Mouse (Mus musculus) testis, adult 2 months (tissue): ENCODE results near the gene Apba1. TPM values are rescaled to one million over a fixed set of nuclear protein-coding genes. Genes with fewer than 3 reads are reported as not detected.

Experiments used
- H3K27ac ChIP-seq: fragments of 200-500 bp; 2 replicates; pipeline ENCODE4 v1.5.1; 2012; ENCODE audit warnings: low read depth, low read length; ENCODE audit not compliant: control insufficient read depth, insufficient read depth
- H3K27me3 ChIP-seq: fragments of 200-500 bp; 2 replicates; pipeline ENCODE4 v1.6.1; 2012; ENCODE audit warnings: mild to moderate bottlenecking, low read length, moderate library complexity; ENCODE audit not compliant: control insufficient read depth, insufficient read depth
- H3K36me3 ChIP-seq: fragments of 200-500 bp; 2 replicates; pipeline ENCODE4 v1.6.1; 2012; ENCODE audit warnings: mild to moderate bottlenecking, low read length; ENCODE audit not compliant: control insufficient read depth, insufficient read depth
- H3K4me1 ChIP-seq: fragments of 200-500 bp; 2 replicates; pipeline ENCODE4 v1.6.1; 2012; ENCODE audit warnings: low read length; ENCODE audit not compliant: control insufficient read depth, insufficient read depth
- H3K4me3 ChIP-seq: fragments of 200-500 bp; 2 replicates; pipeline ENCODE4 v1.5.1; 2012; ENCODE audit warnings: low read depth, mild to moderate bottlenecking, low read length, moderate library complexity, mixed read lengths; ENCODE audit not compliant: control insufficient read depth
- CTCF ChIP-seq: fragments of 200-500 bp; IDR thresholded peaks from 2 replicates; pipeline ENCODE4 v1.5.1; 2012; ENCODE audit warnings: low read depth, mild to moderate bottlenecking, inconsistent platforms, low read length, moderate library complexity; ENCODE audit not compliant: control insufficient read depth, insufficient read depth, insufficient replicate concordance
- POLR2A ChIP-seq: fragments of 200-500 bp; IDR thresholded peaks from 2 replicates; pipeline ENCODE4 v1.6.1; 2012; ENCODE audit warnings: low read depth, mild to moderate bottlenecking, inconsistent platforms, low read length, moderate library complexity; ENCODE audit not compliant: control insufficient read depth
- polyA plus RNA-seq: library from polyadenylated mRNA; depleted of rRNA; stranded (reverse); fragments of >200 nt; gene quantifications from 2 replicates; pipeline ENCODE4 v1.2.3, GENCODE M21; 2012

The Apba1 gene
- polyA plus RNA-seq, 1 experiment, result 24.1 TPM

DNA sequence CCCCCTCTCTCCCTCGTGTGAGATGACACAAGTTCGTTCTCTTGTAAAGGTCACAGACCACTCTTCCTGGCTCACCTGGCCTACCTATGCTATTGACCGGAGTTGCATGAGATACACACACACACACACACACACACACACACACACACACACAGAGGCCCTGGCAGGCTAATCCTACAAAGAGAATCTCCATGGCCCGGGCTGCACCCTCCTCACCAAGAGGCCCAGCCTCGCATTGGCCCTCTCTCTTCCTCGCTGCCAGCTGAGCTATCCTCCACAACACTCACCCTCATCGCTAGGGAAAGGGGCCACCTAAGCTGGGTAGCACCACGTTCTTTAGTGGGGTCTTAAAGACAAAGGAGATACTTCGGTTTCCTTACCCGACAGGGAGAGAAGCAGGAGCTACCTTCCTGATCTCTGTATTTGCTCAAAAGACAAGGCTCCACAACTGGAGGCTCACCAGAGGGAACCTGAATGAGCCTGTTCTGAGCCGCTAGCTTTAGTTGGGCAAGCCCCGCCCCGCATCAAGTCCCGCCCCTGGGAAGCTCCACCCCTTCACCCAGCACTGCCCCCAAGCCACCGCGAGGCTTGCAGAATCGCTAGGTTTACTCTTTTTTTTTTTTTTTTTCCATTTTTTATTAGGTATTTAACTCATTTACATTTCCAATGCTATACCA is 197.8 kb downstream of the Apba1 start:
- Histone ChIP-seq H3K27ac (no peak overlapping the region), H3K27me3 (no peaks in the 10 kb centered on the region), H3K4me3 (peak overlapping the region; percentile 33), H3K4me1 (peaks cover 6% of the 10 kb centered on the region), H3K36me3 (no peaks in the 10 kb centered on the region)
- TF ChIP-seq CTCF (no peak), POLR2A (no peak)

DNA sequence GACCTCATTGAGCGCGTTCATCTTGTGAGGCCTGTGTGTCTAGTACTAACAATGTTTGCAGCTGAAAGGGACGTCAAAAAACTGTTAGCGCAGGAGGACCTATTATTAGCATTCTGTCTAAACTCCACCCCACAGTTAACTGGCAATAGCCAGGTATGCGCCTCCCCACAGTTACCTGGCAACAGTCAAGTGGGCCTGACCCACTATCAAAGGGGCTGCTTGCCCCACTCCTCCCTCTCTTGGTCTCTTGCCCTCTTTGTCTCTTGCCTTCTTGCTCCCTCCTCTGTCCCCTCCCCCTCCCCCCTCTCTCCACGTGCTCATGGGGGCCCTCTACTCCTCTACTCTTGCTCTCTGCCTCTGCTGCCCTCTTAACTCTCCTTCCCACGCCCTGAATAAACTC is 198.9 kb downstream of the Apba1 start:
- no peaks in the 10 kb centered on the region for H3K27me3 ChIP-seq
- no peaks in the 10 kb centered on the region for H3K36me3 ChIP-seq
- no peak for TF ChIP-seq CTCF
- no peak for TF ChIP-seq POLR2A
- peaks cover 11% of the 10 kb centered on the region for H3K4me1 ChIP-seq
- no peak overlapping the region for H3K4me3 ChIP-seq
- H3K27ac ChIP-seq, result no peak overlapping the region

DNA sequence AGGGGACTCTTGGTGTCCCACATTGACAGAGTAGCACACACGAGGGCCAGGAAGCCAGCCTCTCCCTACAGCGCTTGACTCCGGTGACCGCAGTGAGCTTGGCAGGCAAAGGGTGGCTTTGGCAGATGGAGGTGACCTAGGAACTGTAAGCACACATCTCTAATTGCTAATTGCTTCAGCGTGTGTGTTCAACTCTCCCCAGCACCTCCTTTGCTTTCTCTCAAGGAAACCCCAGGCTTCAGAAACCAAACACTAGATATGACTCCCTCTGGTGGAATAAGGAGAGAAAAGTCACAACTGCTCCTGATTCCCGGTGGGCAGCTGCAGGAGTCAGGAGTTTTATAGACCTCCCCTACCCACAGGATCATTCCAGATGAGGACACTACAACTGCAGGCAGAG is 200.2 kb downstream of the Apba1 start:
- H3K4me1 ChIP-seq, result peaks cover 11% of the 10 kb centered on the region
- H3K36me3 ChIP-seq, result no peaks in the 10 kb centered on the region
- no peak overlapping the region for H3K27ac ChIP-seq
- TF ChIP-seq CTCF (no peak), POLR2A (no peak)
- no peaks in the 10 kb centered on the region for H3K27me3 ChIP-seq
- no peak overlapping the region for H3K4me3 ChIP-seq

DNA sequence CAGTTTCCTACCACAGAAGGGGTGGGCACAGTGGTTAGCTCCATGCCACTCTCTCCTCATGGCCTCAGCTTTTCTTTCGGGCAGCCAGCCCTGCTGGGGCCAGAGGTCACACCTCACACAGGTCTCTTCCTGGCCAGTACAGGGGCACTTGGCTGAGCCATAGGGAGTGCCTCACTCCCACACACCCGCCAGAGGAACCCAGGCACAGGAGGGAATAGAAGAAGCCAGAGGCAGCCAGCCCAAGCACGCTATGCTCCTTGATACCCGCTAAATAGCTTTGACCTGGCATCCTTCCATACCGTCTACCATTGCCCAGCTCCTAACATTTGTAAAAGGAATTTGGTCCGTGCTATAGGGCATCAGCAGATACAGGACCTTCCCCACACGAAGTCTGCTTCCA is 201.2 kb downstream of the Apba1 start:
- no peaks in the 10 kb centered on the region for H3K27me3 ChIP-seq
- peaks cover 11% of the 10 kb centered on the region for H3K4me1 ChIP-seq
- no peak overlapping the region for H3K4me3 ChIP-seq
- H3K27ac ChIP-seq, result no peak overlapping the region
- TF ChIP-seq POLR2A (no peak), CTCF (no peak)
- no peaks in the 10 kb centered on the region for H3K36me3 ChIP-seq

DNA sequence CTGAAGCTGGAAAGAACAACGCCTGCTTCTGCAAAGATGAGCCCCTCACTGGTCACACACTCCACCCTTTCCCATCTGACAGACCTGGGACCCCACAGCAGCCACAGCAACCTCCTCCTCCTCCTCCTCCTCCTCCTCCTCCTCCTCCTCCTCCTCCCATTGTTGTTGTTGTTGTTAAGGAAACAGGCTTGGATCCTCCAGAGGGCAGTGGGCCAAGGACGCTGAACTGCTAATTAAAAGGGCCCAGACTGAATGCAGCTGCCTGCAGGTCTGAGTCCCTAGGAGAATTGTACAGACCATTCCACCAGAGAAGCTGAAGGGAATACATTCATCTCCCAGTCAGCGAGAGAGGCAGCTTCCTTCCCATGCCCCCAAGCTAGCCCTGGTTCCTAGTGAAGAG is 201.6 kb downstream of the Apba1 start:
- Histone ChIP-seq H3K36me3 (no peaks in the 10 kb centered on the region), H3K4me1 (peaks cover 11% of the 10 kb centered on the region), H3K4me3 (no peak overlapping the region), H3K27ac (no peak overlapping the region), H3K27me3 (no peaks in the 10 kb centered on the region)
- TF ChIP-seq POLR2A (no peak), CTCF (no peak)

DNA sequence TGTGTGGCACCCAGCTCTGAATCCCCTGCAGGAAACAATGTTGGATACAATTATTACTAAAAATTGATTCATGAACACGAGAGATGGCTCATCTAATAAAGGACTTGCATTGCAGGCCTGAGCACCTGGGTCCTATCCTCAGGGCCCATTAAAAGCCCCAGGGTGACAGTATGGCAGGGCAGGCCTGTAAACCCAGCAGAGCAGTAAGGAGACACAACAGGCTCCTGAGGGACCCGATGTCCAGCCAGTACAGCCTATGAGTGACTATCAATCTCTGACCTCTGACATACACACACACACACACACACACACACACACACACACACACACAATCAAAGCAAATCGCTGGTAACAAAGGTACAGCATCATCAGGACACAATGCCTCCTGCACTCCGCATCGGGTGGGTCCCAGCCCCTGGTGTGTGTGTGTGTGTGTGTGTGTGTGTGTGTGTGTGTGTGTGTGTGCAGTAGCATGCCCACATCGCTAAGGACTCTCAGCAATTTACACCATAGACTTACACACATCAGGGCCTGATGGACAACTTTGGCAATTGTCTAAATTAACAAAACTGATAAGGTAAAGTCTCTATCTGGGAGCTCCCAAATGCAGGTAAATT is 202.3 kb downstream of the Apba1 start:
- H3K4me1 ChIP-seq, result peaks cover 11% of the 10 kb centered on the region
- H3K36me3 ChIP-seq, result no peaks in the 10 kb centered on the region
- H3K27ac ChIP-seq, result no peak overlapping the region
- no peaks in the 10 kb centered on the region for H3K27me3 ChIP-seq
- no peak overlapping the region for H3K4me3 ChIP-seq
- TF ChIP-seq CTCF (no peak), POLR2A (no peak)

DNA sequence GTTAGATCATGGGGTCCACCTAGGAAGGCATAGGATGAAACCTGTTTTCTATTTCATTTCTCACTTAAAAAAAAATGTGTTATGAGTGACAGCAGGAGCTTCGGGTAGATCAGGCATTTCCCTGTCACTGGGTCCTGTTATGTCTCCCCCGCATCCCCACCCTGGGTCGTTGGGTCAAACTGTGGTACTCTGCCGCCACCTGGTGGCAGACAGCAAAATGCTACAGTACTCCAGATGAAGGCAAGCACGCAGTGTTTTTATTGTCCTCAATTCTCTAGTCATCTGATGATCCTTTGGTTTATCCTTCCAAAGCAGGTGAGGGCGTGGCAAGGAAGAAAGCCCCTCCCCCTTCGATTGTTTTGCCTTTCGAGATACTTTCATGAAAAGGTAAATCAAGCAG is 202.8 kb downstream of the Apba1 start:
- TF ChIP-seq CTCF, result peak; percentile 94
- TF ChIP-seq POLR2A, result no peak
- no peaks in the 10 kb centered on the region for H3K27me3 ChIP-seq
- no peaks in the 10 kb centered on the region for H3K36me3 ChIP-seq
- peaks cover 7% of the 10 kb centered on the region for H3K4me1 ChIP-seq
- H3K27ac ChIP-seq, result no peak overlapping the region
- no peak overlapping the region for H3K4me3 ChIP-seq

DNA sequence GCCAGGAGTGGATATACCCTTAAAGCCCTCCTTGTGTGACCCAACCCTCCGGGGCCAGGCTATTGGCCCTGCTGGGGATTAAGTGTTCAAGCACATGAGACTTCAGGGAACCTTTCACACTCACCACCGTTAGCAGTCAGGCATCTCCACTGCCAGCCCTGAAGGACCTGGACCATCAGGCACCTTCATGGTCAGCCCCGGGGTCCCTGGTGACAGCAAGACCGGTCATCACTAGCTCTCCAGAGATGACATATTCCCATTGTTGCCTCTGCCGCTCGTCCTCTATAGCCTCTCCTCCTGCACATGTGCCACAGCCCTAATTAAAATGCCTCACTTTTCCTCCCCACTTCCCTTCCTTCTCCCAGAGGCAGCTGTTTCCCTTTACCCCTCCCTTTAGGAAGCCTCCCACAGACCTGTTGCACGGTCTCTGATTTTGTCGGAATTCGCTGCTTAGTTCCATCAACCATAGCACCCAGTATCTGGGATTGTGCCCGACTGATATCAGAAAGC is 205.8 kb downstream of the Apba1 start:
- Histone ChIP-seq H3K27ac (no peak overlapping the region), H3K27me3 (no peaks in the 10 kb centered on the region), H3K4me1 (peaks cover 7% of the 10 kb centered on the region), H3K36me3 (no peaks in the 10 kb centered on the region), H3K4me3 (no peak overlapping the region)
- TF ChIP-seq POLR2A, result no peak
